Mouse (Mus musculus): ENCODE measurements around the gene Raf1. TPM values are rescaled to one million over a fixed set of nuclear protein-coding genes. Genes with fewer than 3 reads are reported as not detected.

Raf1 gene
- polyA plus RNA-seq, 2 experiments = 37.9 to 41.5 TPM

- ATAC-seq (ENCODE audit: insufficient read depth) = no peak
These were observed 75.1 kb downstream of the Raf1 start for GRCm38 (mm10) chr6:115601322-115601714.

GRCm38 (mm10) chr6:115595667-115596066, 80.8 kb downstream of the Raf1 start:
- H3K9ac ChIP-seq (replicated peaks) = no peak overlapping the region
- no peaks in the 10 kb centered on the region for H3K27me3 ChIP-seq (ENCODE audit: control insufficient read depth, insufficient read depth, low read length)
- H3K36me3 ChIP-seq (replicated peaks; ENCODE audit: control insufficient read depth, insufficient read depth, low read depth) = no peaks in the 10 kb centered on the region
- ATAC-seq (ENCODE audit: insufficient read depth) (no peak), DNase-seq (ENCODE audit: low read depth in 3 of 3, low spot score in 3 of 3) (no peak)
- no peak for TF ChIP-seq CTCF (IDR thresholded peaks at IDR 0.05; ENCODE audit: low read depth)
- TF ChIP-seq EP300 (IDR thresholded peaks at IDR 0.05; ENCODE audit: low read depth) = no peak
- H3K4me2 ChIP-seq (ENCODE audit: low read depth) = no peak overlapping the region
- WGBS (ENCODE audit: insufficient replicate concordance) = 41% methylated on average over 3 of the region's 3 CpGs
- no peaks in the 10 kb centered on the region for H3K9me3 ChIP-seq (ENCODE audit: control insufficient read depth, low read length)
- no peaks in the 10 kb centered on the region for H3K4me1 ChIP-seq (replicated peaks; ENCODE audit: control insufficient read depth in 2 of 2, insufficient read depth in 2 of 2, low read length in 1 of 2)
- no peak overlapping the region for H3K4me3 ChIP-seq (ENCODE audit: insufficient read depth in 1 of 2, low read depth in 2 of 2, low read length in 2 of 2)
- H3K27ac ChIP-seq = no peak overlapping the region

More at GRCm38 (mm10) chr6:115601322-115601714, 75.1 kb downstream of the Raf1 start:
- WGBS (ENCODE audit: insufficient replicate concordance) = 68% methylated on average over 4 of the region's 4 CpGs
- no peaks in the 10 kb centered on the region for H3K36me3 ChIP-seq (replicated peaks; ENCODE audit: control insufficient read depth, insufficient read depth, low read depth)
- no peaks in the 10 kb centered on the region for H3K9me3 ChIP-seq (ENCODE audit: control insufficient read depth, low read length)
- H3K4me1 ChIP-seq (replicated peaks; ENCODE audit: control insufficient read depth in 2 of 2, insufficient read depth in 2 of 2, low read length in 1 of 2) = peaks cover 8 to 9% of the 10 kb centered on the region in 2 experiments
- H3K9ac ChIP-seq (replicated peaks) = no peak overlapping the region
- H3K4me3 ChIP-seq (ENCODE audit: insufficient read depth in 1 of 2, low read depth in 2 of 2, low read length in 2 of 2) = peak overlapping the region in 1 of 2 experiments; percentile 84; a peak in 3 of 4 replicates
- no peaks in the 10 kb centered on the region for H3K27me3 ChIP-seq (ENCODE audit: control insufficient read depth, insufficient read depth, low read length)
- peak overlapping the region; percentile 87 for H3K4me2 ChIP-seq (ENCODE audit: low read depth)
- no peak for DNase-seq (ENCODE audit: low read depth in 3 of 3, low spot score in 3 of 3)
- no peak for TF ChIP-seq CTCF (IDR thresholded peaks at IDR 0.05; ENCODE audit: low read depth)
- no peak for TF ChIP-seq EP300 (IDR thresholded peaks at IDR 0.05; ENCODE audit: low read depth)
- no peak overlapping the region for H3K27ac ChIP-seq

- DNase-seq (ENCODE audit: low read depth in 3 of 3, low spot score in 3 of 3) = no peak
- H3K27ac ChIP-seq = no peak overlapping the region
- no peak overlapping the region for H3K4me2 ChIP-seq (ENCODE audit: low read depth)
- no peak for ATAC-seq (ENCODE audit: insufficient read depth)
- H3K27me3 ChIP-seq (ENCODE audit: control insufficient read depth, insufficient read depth, low read length) = no peaks in the 10 kb centered on the region
- H3K4me3 ChIP-seq (ENCODE audit: insufficient read depth in 1 of 2, low read depth in 2 of 2, low read length in 2 of 2) = no peak overlapping the region
- no peaks in the 10 kb centered on the region for H3K36me3 ChIP-seq (replicated peaks; ENCODE audit: control insufficient read depth, insufficient read depth, low read depth)
- WGBS (ENCODE audit: insufficient replicate concordance) = 39% methylated on average over 3 of the region's 3 CpGs
- H3K4me1 ChIP-seq (replicated peaks; ENCODE audit: control insufficient read depth in 2 of 2, insufficient read depth in 2 of 2, low read length in 1 of 2) = no peaks in the 10 kb centered on the region
- H3K9ac ChIP-seq (replicated peaks) = no peak overlapping the region
- TF ChIP-seq CTCF (IDR thresholded peaks at IDR 0.05; ENCODE audit: low read depth) = no peak
- TF ChIP-seq EP300 (IDR thresholded peaks at IDR 0.05; ENCODE audit: low read depth) = no peak
- no peaks in the 10 kb centered on the region for H3K9me3 ChIP-seq (ENCODE audit: control insufficient read depth, low read length)
These were observed 82.0 kb downstream of the Raf1 start for GRCm38 (mm10) chr6:115594463-115594862.

- H3K27me3 ChIP-seq (ENCODE audit: control insufficient read depth, insufficient read depth, low read length) = no peaks in the 10 kb centered on the region
- H3K36me3 ChIP-seq (replicated peaks; ENCODE audit: control insufficient read depth, insufficient read depth, low read depth) = no peaks in the 10 kb centered on the region
- no peak overlapping the region for H3K4me2 ChIP-seq (ENCODE audit: low read depth)
- ATAC-seq (ENCODE audit: insufficient read depth) = no peak
- no peak overlapping the region for H3K4me3 ChIP-seq (ENCODE audit: insufficient read depth in 1 of 2, low read depth in 2 of 2, low read length in 2 of 2)
- H3K4me1 ChIP-seq (replicated peaks; ENCODE audit: control insufficient read depth in 2 of 2, insufficient read depth in 2 of 2, low read length in 1 of 2) = no peaks in the 10 kb centered on the region
- H3K9me3 ChIP-seq (ENCODE audit: control insufficient read depth, low read length) = no peaks in the 10 kb centered on the region
- TF ChIP-seq EP300 (IDR thresholded peaks at IDR 0.05; ENCODE audit: low read depth) (no peak), CTCF (IDR thresholded peaks at IDR 0.05; ENCODE audit: low read depth) (no peak)
- H3K27ac ChIP-seq = no peak overlapping the region
- DNase-seq (ENCODE audit: low read depth in 3 of 3, low spot score in 3 of 3) = no peak
- 46% methylated on average over 4 of the region's 4 CpGs for WGBS (ENCODE audit: insufficient replicate concordance)
- no peak overlapping the region for H3K9ac ChIP-seq (replicated peaks)
These were observed 83.2 kb downstream of the Raf1 start for GRCm38 (mm10) chr6:115593252-115593651.

GRCm38 (mm10) chr6:115592458-115592857, 84.0 kb downstream of the Raf1 start, which contains the start of gene Mkrn2os:
Gene Mkrn2os, minus strand, starts transcription at chr6:115592576.
- DNase-seq (ENCODE audit: low read depth in 3 of 3, low spot score in 3 of 3) (peak in 2 of 3 experiments; percentile 24), ATAC-seq (ENCODE audit: insufficient read depth) (peak; percentile 56)
- Histone ChIP-seq H3K27me3 (ENCODE audit: control insufficient read depth, insufficient read depth, low read length) (no peaks in the 10 kb centered on the region), H3K9ac (replicated peaks) (no peak within 1 kb of the TSS), H3K4me3 (ENCODE audit: insufficient read depth in 1 of 2, low read depth in 2 of 2, low read length in 2 of 2) (peak within 1 kb of the TSS; percentile 1 to 38), H3K4me2 (ENCODE audit: low read depth) (peak within 1 kb of the TSS; percentile 29), H3K4me1 (replicated peaks; ENCODE audit: control insufficient read depth in 2 of 2, insufficient read depth in 2 of 2, low read length in 1 of 2) (no peaks in the 10 kb centered on the region), H3K9me3 (ENCODE audit: control insufficient read depth, low read length) (no peaks in the 10 kb centered on the region), H3K36me3 (replicated peaks; ENCODE audit: control insufficient read depth, insufficient read depth, low read depth) (no peaks in the 10 kb centered on the region), H3K27ac (no peak within 1 kb of the TSS)
- TF ChIP-seq CTCF (IDR thresholded peaks at IDR 0.05; ENCODE audit: low read depth) (no peak), EP300 (IDR thresholded peaks at IDR 0.05; ENCODE audit: low read depth) (no peak)
- WGBS (ENCODE audit: insufficient replicate concordance) = 58% methylated on average over 5 of the region's 5 CpGs
